ENCODE assay signal across 8 mouse cellular contexts in genomic region chr12:91587077-91587476, GRCm38 (mm10). TPM values are rescaled to one million over a fixed set of nuclear protein-coding genes. Genes with fewer than 3 reads are reported as not detected.
DNase-seq lines count a peak whose midpoint lies in the region; ATAC-seq lines count a peak whose summit lies in the region.

No protein-coding gene starts in this region.

- intact Hi-C loops in left cerebral cortex, postnatal 10 days (cut with DNase I): loop anchor here (10.0 kb wide), 1 partner anchor 218 kb away; no protein-coding TSS in a partner anchor

- peaks cover 2% of the 10 kb centered on the region; the same call in 1 of the 2 replicates for H3K9me3 ChIP-seq in erythroblast, embryonic 14.5 days (ENCODE audit: control insufficient read depth, low read length)
- no peaks in the 10 kb centered on the region for H3K9me3 ChIP-seq in forebrain, embryonic 13.5 days (replicated peaks)
- H3K9me3 ChIP-seq in liver, embryonic 13.5 days (replicated peaks): no peaks in the 10 kb centered on the region

- no peaks in the 10 kb centered on the region for H3K27me3 ChIP-seq in erythroblast, embryonic 14.5 days (ENCODE audit: control insufficient read depth)
- H3K27me3 ChIP-seq in forebrain, embryonic 13.5 days: no peaks in the 10 kb centered on the region
- H3K27me3 ChIP-seq in liver, embryonic 13.5 days: no peaks in the 10 kb centered on the region

- H3K27ac ChIP-seq in forebrain, embryonic 13.5 days: peak overlapping the region; percentile 100; the same call in 1 of the 2 replicates
- no peak overlapping the region for H3K27ac ChIP-seq in liver, embryonic 13.5 days

- peak; percentile 33 for DNase-seq in A20 (ENCODE audit: low read depth, low spot score)
- no peak for DNase-seq in liver, embryonic 13.5 days
- no peak for DNase-seq in spleen, postnatal 36 days (ENCODE audit: low spot score in 2 of 2)
- DNase-seq in frontal cortex, postnatal 25 days (ENCODE audit: low spot score in 2 of 2): no peak
- DNase-seq in left cerebral cortex, postnatal 10 days (ENCODE audit: extremely low spot score in 1 of 2, low spot score in 2 of 2): no peak

- ATAC-seq in erythroblast, adult 5-6 weeks (replicated peaks; ENCODE audit: low FRiP score, poor library complexity, severe bottlenecking): no peak
- ATAC-seq in forebrain, embryonic 13.5 days: no peak
- no peak for ATAC-seq in liver, embryonic 13.5 days (ENCODE audit: low read depth)

- H3K4me3 ChIP-seq in erythroblast, embryonic 14.5 days (replicated peaks): peak overlapping the region; percentile 94
- peak overlapping the region; percentile 94 for H3K4me3 ChIP-seq in forebrain, embryonic 13.5 days
- H3K4me3 ChIP-seq in liver, embryonic 13.5 days (replicated peaks): peak overlapping the region; percentile 95

- H3K36me3 ChIP-seq in erythroblast, embryonic 14.5 days (ENCODE audit: control insufficient read depth): peaks cover 51% of the 10 kb centered on the region
- peaks cover 19% of the 10 kb centered on the region for H3K36me3 ChIP-seq in forebrain, embryonic 13.5 days (ENCODE audit: poor library complexity, severe bottlenecking)
- peaks cover 36% of the 10 kb centered on the region for H3K36me3 ChIP-seq in liver, embryonic 13.5 days

- peak overlapping the region; percentile 100 for H3K9ac ChIP-seq in forebrain, embryonic 13.5 days
- peak overlapping the region; percentile 100 for H3K9ac ChIP-seq in liver, embryonic 13.5 days

- H3K4me1 ChIP-seq in erythroblast, embryonic 14.5 days (ENCODE audit: control insufficient read depth): peaks cover 47% of the 10 kb centered on the region
- H3K4me1 ChIP-seq in forebrain, embryonic 13.5 days: peaks cover 48% of the 10 kb centered on the region
- H3K4me1 ChIP-seq in liver, embryonic 13.5 days (replicated peaks): peaks cover 40% of the 10 kb centered on the region

- H3K4me2 ChIP-seq in forebrain, embryonic 13.5 days: peak overlapping the region; percentile 66
- peak overlapping the region; percentile 72 for H3K4me2 ChIP-seq in liver, embryonic 13.5 days

- WGBS in forebrain, embryonic 13.5 days: 42% methylated on average over 3 of the region's 3 CpGs
- WGBS in liver, embryonic 13.5 days (ENCODE audit: insufficient replicate concordance): 51% methylated on average over 3 of the region's 3 CpGs

RNA-seq across cellular contexts. Expression of gene Gtf2a1, which starts 3.2 kb away (rescaled TPM):
- polyA plus RNA-seq in erythroblast, embryonic 14.5 days (2012): 0.80 and 0.84 TPM in 2 replicates
- 18.0 and 23.2 TPM in 2 replicates for total RNA-seq in erythroblast, adult 5-6 weeks (2015; ENCODE audit: low replicate concordance)
- 22.9 and 23.3 TPM in 2 replicates for total RNA-seq in erythroblast, adult 5-6 weeks (2017; ENCODE audit: low replicate concordance)
- 62.5 and 69.4 TPM in 2 replicates for polyA plus RNA-seq in forebrain, embryonic 13.5 days (2015; fragmentation: Nextera tagmentation; extraction: Ambion mirVana)
- polyA plus RNA-seq in liver, embryonic 13.5 days (2015; fragmentation: Nextera tagmentation; extraction: Ambion mirVana): 21.7 and 26.0 TPM in 2 replicates
- total RNA-seq in left cerebral cortex, postnatal 10 days (2021): 10 to 100 TPM; 49.5 to 52.7 TPM

Comparison
In these comparisons a context has a peak if more than half of its experiments do, and no peak if none do; other contexts are left out.
1. RNA of gene Gtf2a1, which starts 3.2 kb away (polyA plus RNA-seq): 62.5 to 69.4 TPM in forebrain, embryonic 13.5 days and 21.7 to 26.0 TPM in liver, embryonic 13.5 days; 0.80 to 0.84 TPM in erythroblast, embryonic 14.5 days; every median in the first group is over 10 times any median in the second.
2. Peak in every context shown above with its lines, with median percentiles within 50 percentile points of each other: H3K4me3 ChIP-seq.